In genomic region chr7:105513845-105514291, GRCm38 (mm10) we compare ENCODE assay signal across 18 mouse cellular contexts. TPM values are rescaled to one million over a fixed set of nuclear protein-coding genes. Genes with fewer than 3 reads are reported as not detected.
DNase-seq lines count a peak whose midpoint lies in the region; ATAC-seq and TF ChIP-seq lines count a peak whose summit lies in the region.
"Had no signal": no experiment of that assay in that cellular context is flagged by ENCODE, and none has a peak within 500 bp of the region (broad histone marks: within the 10 kb centered on the region; RNA-seq: fewer than 3 reads in every experiment).

No protein-coding gene starts in this region.

- no peak overlapping the region for H3K4me2 ChIP-seq in hindbrain, embryonic 13.5 days
- no peak overlapping the region for H3K4me2 ChIP-seq in forebrain, embryonic 16.5 days (ENCODE audit: low read length)
- H3K4me2 ChIP-seq in neural tube, embryonic 13.5 days: no peak overlapping the region
- no peak overlapping the region for H3K4me2 ChIP-seq in intestine, embryonic 15.5 days (replicated peaks)
- no peak overlapping the region for H3K4me2 ChIP-seq in liver, postnatal 0 days (ENCODE audit: low read depth, low read length)
- H3K4me2 ChIP-seq: embryonic facial prominence, embryonic 13.5 days; liver, embryonic 12.5 days had no signal

- peak; percentile 80 for ATAC-seq in hindbrain, embryonic 13.5 days (ENCODE audit: low FRiP score)
- peak; percentile 74 for ATAC-seq in forebrain, embryonic 16.5 days
- peak; percentile 82 for ATAC-seq in neural tube, embryonic 13.5 days (ENCODE audit: low read depth)
- no peak for ATAC-seq in intestine, embryonic 15.5 days
- no peak for ATAC-seq in liver, postnatal 0 days
- ATAC-seq: activated CD4-positive, CD25-positive, alpha-beta regulatory T cell, adult 4 months; CD4-positive, CD25-positive, alpha-beta regulatory T cell, adult 4 months; liver, embryonic 12.5 days had no signal

- H3K36me3 ChIP-seq in hindbrain, embryonic 13.5 days: no peaks in the 10 kb centered on the region
- H3K36me3 ChIP-seq in hindbrain, embryonic 10.5 days: no peaks in the 10 kb centered on the region
- no peaks in the 10 kb centered on the region for H3K36me3 ChIP-seq in forebrain, embryonic 16.5 days (ENCODE audit: control insufficient read depth, insufficient read depth)
- H3K36me3 ChIP-seq in neural tube, embryonic 13.5 days: no peaks in the 10 kb centered on the region
- no peaks in the 10 kb centered on the region for H3K36me3 ChIP-seq in intestine, embryonic 15.5 days
- H3K36me3 ChIP-seq in liver, postnatal 0 days (replicated peaks; ENCODE audit: insufficient read depth, low read length): no peaks in the 10 kb centered on the region
- H3K36me3 ChIP-seq: embryonic facial prominence, embryonic 13.5 days; liver, embryonic 12.5 days had no signal

- H3K27ac ChIP-seq in hindbrain, embryonic 13.5 days: peak overlapping the region; percentile 58; the same call in 1 of the 2 replicates
- H3K27ac ChIP-seq in hindbrain, embryonic 10.5 days: no peak overlapping the region
- no peak overlapping the region for H3K27ac ChIP-seq in forebrain, embryonic 16.5 days (ENCODE audit: low read length)
- H3K27ac ChIP-seq in neural tube, embryonic 13.5 days (replicated peaks): 0 out of 2 replicates have a peak overlapping the region, but pooled peaks have one; percentile 3
- H3K27ac ChIP-seq in intestine, embryonic 15.5 days: no peak overlapping the region
- no peak overlapping the region for H3K27ac ChIP-seq in liver, postnatal 0 days (ENCODE audit: low read depth)
- H3K27ac ChIP-seq: embryonic facial prominence, embryonic 13.5 days; kidney, postnatal 0 days; liver, embryonic 12.5 days had no signal

- no peaks in the 10 kb centered on the region for H3K9me3 ChIP-seq in hindbrain, embryonic 13.5 days
- H3K9me3 ChIP-seq in hindbrain, embryonic 10.5 days: no peaks in the 10 kb centered on the region
- H3K9me3 ChIP-seq in forebrain, embryonic 16.5 days (ENCODE audit: control insufficient read depth, low read length): no peaks in the 10 kb centered on the region
- H3K9me3 ChIP-seq in neural tube, embryonic 13.5 days: no peaks in the 10 kb centered on the region
- no peaks in the 10 kb centered on the region for H3K9me3 ChIP-seq in intestine, embryonic 15.5 days
- no peaks in the 10 kb centered on the region for H3K9me3 ChIP-seq in liver, postnatal 0 days (ENCODE audit: low read length)
- H3K9me3 ChIP-seq: embryonic facial prominence, embryonic 13.5 days; liver, embryonic 12.5 days had no signal

- H3K4me1 ChIP-seq in hindbrain, embryonic 13.5 days (replicated peaks): peaks cover 16% of the 10 kb centered on the region
- H3K4me1 ChIP-seq in hindbrain, embryonic 10.5 days (replicated peaks): peaks cover 8% of the 10 kb centered on the region; the same call in 1 of the 2 replicates
- no peaks in the 10 kb centered on the region for H3K4me1 ChIP-seq in forebrain, embryonic 16.5 days (replicated peaks; ENCODE audit: control insufficient read depth, insufficient read depth, low read length)
- H3K4me1 ChIP-seq in neural tube, embryonic 13.5 days (replicated peaks): peaks cover 18% of the 10 kb centered on the region
- H3K4me1 ChIP-seq in intestine, embryonic 15.5 days (replicated peaks): no peaks in the 10 kb centered on the region
- H3K4me1 ChIP-seq in liver, postnatal 0 days (ENCODE audit: insufficient read depth): no peaks in the 10 kb centered on the region
- H3K4me1 ChIP-seq: liver, embryonic 12.5 days had no signal

- no peak for TF ChIP-seq CTCF in liver, postnatal 0 days (IDR thresholded peaks at IDR 0.05; ENCODE audit: low read depth)

- no peak for TF ChIP-seq EP300 in liver, postnatal 0 days (IDR thresholded peaks at IDR 0.05; ENCODE audit: low read depth)

- H3K27me3 ChIP-seq in hindbrain, embryonic 13.5 days: no peaks in the 10 kb centered on the region
- no peaks in the 10 kb centered on the region for H3K27me3 ChIP-seq in hindbrain, embryonic 10.5 days (ENCODE audit: insufficient read depth, poor library complexity, severe bottlenecking)
- H3K27me3 ChIP-seq in forebrain, embryonic 16.5 days (replicated peaks; ENCODE audit: control insufficient read depth, insufficient read depth, low read length): no peaks in the 10 kb centered on the region
- H3K27me3 ChIP-seq in neural tube, embryonic 13.5 days: no peaks in the 10 kb centered on the region
- H3K27me3 ChIP-seq in intestine, embryonic 15.5 days (replicated peaks): no peaks in the 10 kb centered on the region
- H3K27me3 ChIP-seq in liver, postnatal 0 days (ENCODE audit: insufficient read depth, low read length): no peaks in the 10 kb centered on the region
- H3K27me3 ChIP-seq: embryonic facial prominence, embryonic 13.5 days had no signal

- DNase-seq in hindbrain, embryonic 10.5 days (ENCODE audit: low spot score): no peak
- DNase-seq in brain, adult 2 months (ENCODE audit: low read depth, low spot score): peak; percentile 63
- no peak for DNase-seq in gastrocnemius, adult 18-20 months (ENCODE audit: low spot score)
- DNase-seq in liver, postnatal 0 days: no peak
- DNase-seq: cerebellum, adult 9-10 months; left cerebral cortex, postnatal 4 days; lung, postnatal 10 days; thymus, postnatal 14 days had no signal

- no peak overlapping the region for H3K4me3 ChIP-seq in hindbrain, embryonic 13.5 days
- no peak overlapping the region for H3K4me3 ChIP-seq in hindbrain, embryonic 10.5 days
- no peak overlapping the region for H3K4me3 ChIP-seq in forebrain, embryonic 16.5 days (replicated peaks; ENCODE audit: low read length)
- no peak overlapping the region for H3K4me3 ChIP-seq in neural tube, embryonic 13.5 days
- no peak overlapping the region for H3K4me3 ChIP-seq in intestine, embryonic 15.5 days (replicated peaks)
- H3K4me3 ChIP-seq in liver, postnatal 0 days (ENCODE audit: low read depth, low read length): no peak overlapping the region
- H3K4me3 ChIP-seq: embryonic facial prominence, embryonic 13.5 days; liver, embryonic 12.5 days had no signal

- WGBS in hindbrain, embryonic 13.5 days: 51% methylated on average over 5 of the region's 5 CpGs
- 61% methylated on average over 5 of the region's 5 CpGs for WGBS in hindbrain, embryonic 10.5 days
- 46% methylated on average over 5 of the region's 5 CpGs for WGBS in forebrain, embryonic 16.5 days
- WGBS in neural tube, embryonic 13.5 days: 55% methylated on average over 5 of the region's 5 CpGs
- WGBS in intestine, embryonic 15.5 days: 52% methylated on average over 5 of the region's 5 CpGs
- WGBS in liver, postnatal 0 days (ENCODE audit: insufficient replicate concordance): 66% methylated on average over 5 of the region's 5 CpGs

- no peak overlapping the region for H3K9ac ChIP-seq in hindbrain, embryonic 13.5 days
- no peak overlapping the region for H3K9ac ChIP-seq in forebrain, embryonic 16.5 days (replicated peaks; ENCODE audit: low read depth, low read length)
- no peak overlapping the region for H3K9ac ChIP-seq in neural tube, embryonic 13.5 days
- no peak overlapping the region for H3K9ac ChIP-seq in intestine, embryonic 15.5 days
- no peak overlapping the region for H3K9ac ChIP-seq in liver, postnatal 0 days (replicated peaks)
- H3K9ac ChIP-seq: embryonic facial prominence, embryonic 13.5 days; liver, embryonic 12.5 days had no signal

RNA-seq across cellular contexts. Expression of gene Cavin3, which starts 31.8 kb away (rescaled TPM):
- 28.9 and 31.6 TPM in 2 replicates for polyA plus RNA-seq in hindbrain, embryonic 13.5 days (2015; fragmentation: Nextera tagmentation; extraction: Ambion mirVana)
- polyA plus RNA-seq in hindbrain, embryonic 10.5 days (2016; fragmentation: Nextera tagmentation; extraction: Ambion mirVana): 23.0 and 32.2 TPM in 2 replicates
- polyA plus RNA-seq in forebrain, embryonic 16.5 days (2015; fragmentation: Nextera tagmentation; extraction: Ambion mirVana): 24.2 and 28.3 TPM in 2 replicates
- polyA plus RNA-seq in neural tube, embryonic 13.5 days (2015; fragmentation: Nextera tagmentation; extraction: Ambion mirVana): 30.8 and 31.6 TPM in 2 replicates
- polyA plus RNA-seq in intestine, embryonic 15.5 days (2015; fragmentation: Nextera tagmentation; extraction: Ambion mirVana): 93.1 and 95.0 TPM in 2 replicates
- 10 to 100 TPM in 1 of 2 experiments, 1 to 10 TPM in 1; 9.1 to 13.0 TPM for total RNA-seq in gastrocnemius, adult 18-20 months (2021)
- 4.5 and 4.7 TPM in 2 replicates for polyA plus RNA-seq in liver, postnatal 0 days (2015; fragmentation: Nextera tagmentation; extraction: Ambion mirVana)
- total RNA-seq: monocyte, adult 5-6 weeks had no signal
- polyA plus RNA-seq: activated CD4-positive, CD25-positive, alpha-beta regulatory T cell, adult 4 months had no signal

RNA-seq across cellular contexts. Expression of gene Smpd1, which starts 40.3 kb away (rescaled TPM):
- 72.7 and 73.5 TPM in 2 replicates for polyA plus RNA-seq in hindbrain, embryonic 13.5 days (2015; fragmentation: Nextera tagmentation; extraction: Ambion mirVana)
- 36.8 and 52.4 TPM in 2 replicates for polyA plus RNA-seq in hindbrain, embryonic 10.5 days (2016; fragmentation: Nextera tagmentation; extraction: Ambion mirVana)
- 69.2 and 74.2 TPM in 2 replicates for polyA plus RNA-seq in forebrain, embryonic 16.5 days (2015; fragmentation: Nextera tagmentation; extraction: Ambion mirVana)
- polyA plus RNA-seq in neural tube, embryonic 13.5 days (2015; fragmentation: Nextera tagmentation; extraction: Ambion mirVana): 62.0 and 71.4 TPM in 2 replicates
- polyA plus RNA-seq in intestine, embryonic 15.5 days (2015; fragmentation: Nextera tagmentation; extraction: Ambion mirVana): 29.0 and 29.4 TPM in 2 replicates
- 10 to 100 TPM; 49.7 to 53.4 TPM for total RNA-seq in gastrocnemius, adult 18-20 months (2021)
- polyA plus RNA-seq in liver, postnatal 0 days (2015; fragmentation: Nextera tagmentation; extraction: Ambion mirVana): 21.6 and 24.0 TPM in 2 replicates

Comparison
In these comparisons a context has a peak if more than half of its experiments do, and no peak if none do; other contexts are left out.
1. H3K27ac ChIP-seq: peak in hindbrain, embryonic 13.5 days (single experiment) and neural tube, embryonic 13.5 days (single experiment); none in hindbrain, embryonic 10.5 days (single experiment), forebrain, embryonic 16.5 days (single experiment), intestine, embryonic 15.5 days (single experiment) and liver, postnatal 0 days (single experiment).
2. ATAC-seq: peak in hindbrain, embryonic 13.5 days (single experiment), forebrain, embryonic 16.5 days (single experiment) and neural tube, embryonic 13.5 days (single experiment); none in intestine, embryonic 15.5 days (single experiment) and liver, postnatal 0 days (single experiment).